Mouse (Mus musculus) frontal cortex, postnatal 36 days (tissue): ENCODE measurements at regions not wholly inside any gene's neighbourhood (a gene's known extent, or its start where the extent isn't known, plus 50 kb on each side); places are given as distances from the start of the nearest gene placed in this dataset.

Source experiments
- DNase-seq, 2 experiments: peaks; one replicate each; pipeline ENCODE4 v3.0.0; 2022; ENCODE audit warnings: low spot score in 2 of 2

GRCm38 (mm10) chr15:26469901-26470383, 161.1 kb downstream of the March11 start:
- DNase-seq, result peak; percentile 6 to 41

- DNase-seq, result no peak
Measured at GRCm38 (mm10) chr15:26487378-26487777, 178.5 kb downstream of the March11 start.
